Mouse (Mus musculus): ENCODE data around the gene Polr2l. TPM values are rescaled to one million over a fixed set of nuclear protein-coding genes. Genes with fewer than 3 reads are reported as not detected.

Gene Polr2l
- 68.3 and 73.2 TPM in 2 replicates for polyA plus RNA-seq (2015; fragmentation: Nextera tagmentation; extraction: Ambion mirVana)

DNA sequence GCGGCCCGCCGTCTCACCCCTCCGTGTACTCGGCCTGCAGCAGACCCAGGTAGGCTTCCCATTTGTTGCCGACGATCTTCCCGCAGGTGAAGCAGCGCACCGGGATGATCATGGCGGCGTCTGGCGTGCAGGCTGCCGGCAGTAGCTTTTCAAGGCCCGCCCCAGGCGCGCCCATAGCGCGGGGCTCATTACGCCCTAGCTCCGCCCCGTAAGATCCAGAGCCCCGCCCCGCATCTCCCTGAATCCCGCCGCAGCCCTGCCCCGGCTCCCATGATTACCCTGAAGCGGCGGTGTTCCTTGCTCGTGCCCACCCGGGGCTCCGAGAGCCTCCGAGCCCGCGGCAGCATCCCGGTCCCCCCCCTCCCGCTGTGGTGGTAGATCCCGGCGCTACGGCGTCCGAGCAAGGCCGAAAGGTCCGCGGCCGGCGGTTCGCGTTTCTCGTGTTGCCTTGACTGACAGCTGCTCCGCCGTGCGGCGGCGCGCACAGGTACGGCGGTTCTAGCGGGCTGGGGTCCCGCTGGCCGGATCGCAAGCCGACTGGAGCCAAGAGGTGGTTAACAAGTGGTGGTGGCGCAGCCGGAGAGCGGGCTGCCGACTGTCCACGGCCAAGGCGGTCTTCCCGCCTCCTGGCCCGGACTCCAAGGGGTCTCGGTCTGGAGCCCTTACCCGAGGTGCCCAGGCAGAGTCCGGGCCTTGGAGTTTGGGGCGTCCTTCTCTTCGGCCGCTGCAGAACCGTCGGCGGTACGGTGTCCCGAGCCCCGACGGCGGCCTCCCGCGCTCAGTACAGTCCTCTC lies at the start of gene Polr2l, which contains the start of gene Tspan4:
Gene Polr2l, minus strand, starts transcription at position 122 of the 794 bp plus-strand sequence.
Gene Tspan4, plus strand, starts transcription at position 230 of the 794 bp plus-strand sequence.
- Histone ChIP-seq H3K9ac (replicated peaks) (peak within 1 kb of the TSS; percentile 80), H3K27ac (replicated peaks) (peak within 1 kb of the TSS; percentile 82), H3K9me3 (no peaks in the 10 kb centered on the region), H3K36me3 (peaks cover 24% of the 10 kb centered on the region), H3K27me3 (peaks cover 15% of the 10 kb centered on the region), H3K4me2 (replicated peaks) (peak within 1 kb of the TSS; percentile 87), H3K4me3 (peak within 1 kb of the TSS; percentile 79), H3K4me1 (peaks cover 31% of the 10 kb centered on the region)
- ATAC-seq (replicated peaks) = peak; percentile 84
- under 1% methylated on average over 86 of the region's 87 CpGs for WGBS

DNA sequence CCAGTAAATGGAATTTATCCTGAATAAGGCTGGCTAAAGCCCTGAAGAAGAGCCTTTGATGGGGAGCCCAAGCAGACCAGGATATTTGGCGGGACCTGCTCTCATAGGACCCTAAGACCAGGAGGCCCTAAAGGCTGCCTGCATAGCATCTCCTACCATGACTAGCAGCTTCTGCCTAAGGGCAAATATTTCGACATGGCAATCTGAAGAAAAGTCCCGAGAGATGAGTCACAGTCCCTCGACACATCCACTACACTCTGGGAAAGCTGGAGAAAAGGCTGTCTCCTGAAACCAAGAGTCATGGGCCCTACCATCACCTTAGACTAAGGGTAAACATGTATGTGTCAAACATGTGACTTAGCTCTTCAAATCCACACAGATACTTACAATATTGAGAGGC lies 49.3 kb upstream of the Polr2l start:
- Histone ChIP-seq H3K9ac (replicated peaks) (no peak overlapping the region), H3K27me3 (no peaks in the 10 kb centered on the region), H3K9me3 (no peaks in the 10 kb centered on the region), H3K4me1 (0 out of 2 replicates have a peak, but pooled peaks cover 3% of the 10 kb centered on the region), H3K4me2 (replicated peaks) (no peak overlapping the region), H3K27ac (replicated peaks) (no peak overlapping the region), H3K4me3 (no peak overlapping the region), H3K36me3 (peaks cover 12% of the 10 kb centered on the region)
- 90% methylated on average over 4 of the region's 4 CpGs for WGBS
- ATAC-seq (replicated peaks) = no peak

DNA sequence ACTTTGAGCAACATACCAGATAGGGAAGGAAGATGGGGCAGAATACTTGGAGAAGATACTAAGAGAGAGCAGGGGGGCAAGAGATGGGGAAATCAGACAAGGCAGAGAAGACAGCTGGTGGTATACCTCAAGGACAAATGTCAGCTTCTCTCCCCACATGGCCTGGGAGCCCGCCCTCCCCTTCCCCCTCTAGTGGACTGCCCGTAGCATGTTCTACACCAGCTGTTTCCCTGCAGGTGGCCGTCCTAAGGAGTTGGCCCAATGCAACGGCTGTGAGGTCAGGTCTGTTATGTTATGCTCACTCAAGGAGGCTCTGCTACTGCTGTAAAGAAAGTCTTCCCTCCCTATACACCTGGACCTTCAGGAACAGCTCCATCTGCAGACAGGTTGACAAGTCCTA lies 48.1 kb upstream of the Polr2l start:
- no peaks in the 10 kb centered on the region for H3K27me3 ChIP-seq
- ATAC-seq (replicated peaks) = no peak
- H3K9ac ChIP-seq (replicated peaks) = no peak overlapping the region
- no peak overlapping the region for H3K27ac ChIP-seq (replicated peaks)
- H3K4me2 ChIP-seq (replicated peaks) = no peak overlapping the region
- peaks cover 11% of the 10 kb centered on the region for H3K36me3 ChIP-seq
- WGBS = 67% methylated on average over 4 of the region's 4 CpGs
- H3K9me3 ChIP-seq = no peaks in the 10 kb centered on the region
- 0 out of 2 replicates have a peak, but pooled peaks cover 3% of the 10 kb centered on the region for H3K4me1 ChIP-seq
- no peak overlapping the region for H3K4me3 ChIP-seq

DNA sequence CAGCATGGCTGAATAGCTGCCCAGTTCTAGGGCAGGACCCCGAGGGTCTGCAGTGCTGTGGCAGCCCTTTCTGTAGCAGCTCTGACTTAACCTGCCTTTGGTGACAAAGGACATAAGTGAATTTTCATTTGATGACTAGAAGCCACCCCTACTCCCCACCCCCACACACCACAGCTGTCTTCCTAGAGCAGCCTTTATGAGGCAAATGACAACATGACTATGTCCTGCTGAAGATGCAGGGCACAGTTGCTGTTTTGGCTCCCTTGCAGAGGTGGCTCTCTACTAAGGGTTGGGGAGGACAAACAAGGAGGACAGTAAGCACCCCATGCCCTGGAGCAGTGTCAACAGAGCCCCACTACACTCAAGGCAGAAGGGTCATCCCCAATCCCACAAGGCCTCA lies 44.9 kb upstream of the Polr2l start:
- Histone ChIP-seq H3K4me2 (replicated peaks) (no peak overlapping the region), H3K27ac (replicated peaks) (no peak overlapping the region), H3K4me1 (no peaks in the 10 kb centered on the region), H3K27me3 (no peaks in the 10 kb centered on the region), H3K9me3 (no peaks in the 10 kb centered on the region), H3K36me3 (0 out of 2 replicates have a peak, but pooled peaks cover 7% of the 10 kb centered on the region), H3K4me3 (no peak overlapping the region), H3K9ac (replicated peaks) (no peak overlapping the region)
- 71% methylated on average over 1 of the region's 1 CpGs for WGBS
- no peak for ATAC-seq (replicated peaks)

DNA sequence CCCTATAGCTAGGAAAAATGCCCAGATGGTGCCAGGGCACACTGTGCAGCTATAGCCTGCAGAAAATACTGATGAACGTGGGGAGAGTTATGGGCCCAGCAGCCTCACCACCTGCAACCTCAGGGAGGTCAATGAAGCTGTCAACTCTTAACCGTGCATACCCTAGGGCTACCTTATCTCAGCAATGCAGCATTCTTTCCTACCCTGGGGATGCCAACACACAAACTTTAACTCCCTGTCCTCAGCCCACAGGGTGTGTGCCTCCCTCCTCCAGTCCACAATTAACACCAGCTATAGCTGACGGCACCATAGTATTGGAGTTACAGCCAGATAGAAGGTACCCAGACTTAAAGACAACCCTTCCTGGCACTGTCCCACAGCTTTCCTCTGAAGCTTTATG lies 44.0 kb upstream of the Polr2l start:
- Histone ChIP-seq H3K36me3 (0 out of 2 replicates have a peak, but pooled peaks cover 8% of the 10 kb centered on the region), H3K27me3 (no peaks in the 10 kb centered on the region), H3K9ac (replicated peaks) (no peak overlapping the region), H3K4me1 (no peaks in the 10 kb centered on the region), H3K27ac (replicated peaks) (no peak overlapping the region), H3K4me3 (no peak overlapping the region), H3K9me3 (no peaks in the 10 kb centered on the region), H3K4me2 (replicated peaks) (no peak overlapping the region)
- 78% methylated on average over 3 of the region's 3 CpGs for WGBS
- no peak for ATAC-seq (replicated peaks)

DNA sequence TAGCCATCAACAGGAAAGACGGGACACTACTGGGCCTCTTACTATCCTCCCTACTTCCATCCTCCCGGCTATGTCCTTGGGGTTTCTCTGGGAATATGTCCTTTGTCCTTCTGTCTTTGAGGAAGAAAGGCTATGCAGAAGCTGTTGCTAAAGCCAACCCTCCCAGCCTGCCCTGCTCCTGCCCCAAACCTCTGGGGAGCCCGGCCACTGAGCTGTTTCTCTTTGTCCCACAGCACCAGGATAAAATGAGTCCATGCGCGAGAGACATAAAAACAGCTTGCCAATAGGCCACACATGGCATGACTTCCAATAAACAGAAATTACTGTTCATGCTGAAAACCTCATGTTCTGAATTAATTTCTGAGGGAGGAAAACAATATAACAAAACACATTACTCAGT lies 43.4 kb upstream of the Polr2l start:
- H3K4me1 ChIP-seq = no peaks in the 10 kb centered on the region
- no peak overlapping the region for H3K27ac ChIP-seq (replicated peaks)
- H3K27me3 ChIP-seq = no peaks in the 10 kb centered on the region
- no peak overlapping the region for H3K9ac ChIP-seq (replicated peaks)
- no peaks in the 10 kb centered on the region for H3K9me3 ChIP-seq
- no peak overlapping the region for H3K4me2 ChIP-seq (replicated peaks)
- 81% methylated on average over 5 of the region's 5 CpGs for WGBS
- peaks cover 8% of the 10 kb centered on the region; the same call in 1 of the 2 replicates for H3K36me3 ChIP-seq
- no peak overlapping the region for H3K4me3 ChIP-seq
- ATAC-seq (replicated peaks) = no peak

DNA sequence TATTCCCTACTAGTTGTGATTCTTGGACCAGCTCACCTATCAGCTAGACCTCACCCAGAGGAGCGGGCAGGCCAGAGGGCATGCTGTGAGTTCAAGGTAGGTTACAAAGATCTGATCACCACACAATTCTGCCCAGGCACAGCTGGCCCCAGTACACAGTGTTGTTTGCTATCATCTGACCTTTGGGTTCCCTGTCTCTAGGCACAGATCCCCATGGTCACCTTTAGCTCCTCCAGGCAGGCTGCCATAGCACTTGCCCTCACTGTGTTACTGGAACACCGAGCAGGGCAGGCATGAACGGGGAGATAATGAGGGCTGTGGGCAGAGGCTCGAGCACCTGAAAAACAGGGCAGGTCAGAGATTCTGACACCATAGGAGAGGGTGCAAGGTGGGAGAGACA lies 42.7 kb upstream of the Polr2l start:
- no peak for ATAC-seq (replicated peaks)
- WGBS = 88% methylated on average over 4 of the region's 4 CpGs
- Histone ChIP-seq H3K27me3 (no peaks in the 10 kb centered on the region), H3K4me3 (no peak overlapping the region), H3K36me3 (peaks cover 10% of the 10 kb centered on the region; the same call in 1 of the 2 replicates), H3K4me1 (no peaks in the 10 kb centered on the region), H3K9me3 (no peaks in the 10 kb centered on the region), H3K27ac (replicated peaks) (no peak overlapping the region), H3K4me2 (replicated peaks) (no peak overlapping the region), H3K9ac (replicated peaks) (no peak overlapping the region)

DNA sequence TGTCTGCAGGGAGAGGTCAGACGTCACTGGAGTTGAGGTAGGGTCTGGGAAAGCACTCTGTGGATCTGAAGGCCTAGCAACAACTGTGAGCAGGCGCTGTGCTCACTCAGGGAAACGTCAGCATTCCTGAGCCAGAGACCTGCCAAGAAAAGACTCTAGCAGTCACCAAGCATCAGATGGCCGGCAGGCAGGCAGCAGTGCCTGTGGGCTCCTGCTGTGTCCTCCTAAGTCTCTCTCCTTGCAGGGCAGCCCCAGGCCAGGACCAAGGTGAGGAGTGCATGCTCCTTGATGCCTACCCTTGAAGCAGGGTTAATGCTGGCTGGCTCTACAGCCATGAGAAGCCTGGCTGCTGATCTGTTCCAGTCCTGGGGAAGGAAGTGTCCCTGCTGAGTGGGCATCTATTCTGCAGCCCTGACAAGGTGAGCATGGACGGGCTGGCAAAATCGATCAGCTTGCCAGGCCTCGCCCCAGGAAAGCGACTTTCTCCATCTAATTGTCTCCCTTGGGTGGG lies 35.8 kb upstream of the Polr2l start:
- no peak overlapping the region for H3K4me2 ChIP-seq (replicated peaks)
- H3K9me3 ChIP-seq = no peaks in the 10 kb centered on the region
- H3K27ac ChIP-seq (replicated peaks) = no peak overlapping the region
- ATAC-seq (replicated peaks) = no peak
- 71% methylated on average over 8 of the region's 8 CpGs for WGBS
- no peak overlapping the region for H3K9ac ChIP-seq (replicated peaks)
- no peaks in the 10 kb centered on the region for H3K27me3 ChIP-seq
- no peak overlapping the region for H3K4me3 ChIP-seq
- no peaks in the 10 kb centered on the region for H3K4me1 ChIP-seq
- peaks cover 11% of the 10 kb centered on the region; the same call in 1 of the 2 replicates for H3K36me3 ChIP-seq

DNA sequence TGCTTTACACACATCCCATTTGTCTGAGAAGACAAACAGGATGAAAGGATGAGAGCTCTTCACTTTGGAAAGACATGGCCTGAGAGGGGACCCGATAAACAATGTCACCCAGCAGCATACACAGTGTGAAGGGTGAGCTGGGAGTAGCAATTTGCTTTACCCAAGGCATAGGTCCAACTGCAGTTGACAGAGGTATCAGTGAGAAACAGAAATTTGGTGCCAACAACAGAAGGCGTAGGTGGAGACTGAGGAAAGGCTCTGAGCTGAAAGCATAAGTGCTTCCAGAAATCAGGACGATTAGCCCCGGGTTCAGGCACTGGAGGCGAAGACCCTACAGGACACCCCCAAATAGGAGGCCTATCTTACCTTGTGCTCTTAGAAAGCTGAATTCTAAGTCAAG lies 35.3 kb upstream of the Polr2l start:
- 90% methylated on average over 5 of the region's 5 CpGs for WGBS
- Histone ChIP-seq H3K27ac (replicated peaks) (no peak overlapping the region), H3K4me2 (replicated peaks) (no peak overlapping the region), H3K9ac (replicated peaks) (no peak overlapping the region), H3K4me3 (no peak overlapping the region), H3K27me3 (no peaks in the 10 kb centered on the region), H3K4me1 (no peaks in the 10 kb centered on the region), H3K36me3 (peaks cover 11% of the 10 kb centered on the region; the same call in 1 of the 2 replicates), H3K9me3 (no peaks in the 10 kb centered on the region)
- no peak for ATAC-seq (replicated peaks)

DNA sequence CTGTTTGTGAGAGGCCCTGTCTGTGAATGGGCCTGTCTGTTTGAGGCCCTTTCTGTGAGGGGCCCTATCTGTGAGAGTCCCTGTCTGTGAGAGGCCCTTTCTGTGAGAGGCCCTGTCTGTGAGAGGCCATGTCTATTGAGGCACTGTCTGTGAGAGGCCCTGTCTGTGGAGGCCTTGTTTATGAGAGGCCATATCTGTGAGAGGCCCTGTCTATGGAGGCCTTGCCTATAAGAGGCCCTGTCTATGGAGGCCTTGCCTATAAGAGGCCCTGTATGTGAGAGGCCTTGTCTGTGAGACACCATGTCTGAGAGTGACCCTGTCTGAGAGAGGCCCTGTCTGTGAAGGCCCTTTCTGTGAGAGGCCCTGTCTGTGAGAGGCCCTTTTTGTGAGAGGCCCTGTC lies 33.2 kb upstream of the Polr2l start:
- no peaks in the 10 kb centered on the region for H3K9me3 ChIP-seq
- no peaks in the 10 kb centered on the region for H3K27me3 ChIP-seq
- ATAC-seq (replicated peaks) = no peak
- H3K27ac ChIP-seq (replicated peaks) = no peak overlapping the region
- H3K4me3 ChIP-seq = no peak overlapping the region
- peaks cover 6% of the 10 kb centered on the region; the same call in 1 of the 2 replicates for H3K36me3 ChIP-seq
- H3K4me1 ChIP-seq = no peaks in the 10 kb centered on the region
- no peak overlapping the region for H3K9ac ChIP-seq (replicated peaks)
- no peak overlapping the region for H3K4me2 ChIP-seq (replicated peaks)

DNA sequence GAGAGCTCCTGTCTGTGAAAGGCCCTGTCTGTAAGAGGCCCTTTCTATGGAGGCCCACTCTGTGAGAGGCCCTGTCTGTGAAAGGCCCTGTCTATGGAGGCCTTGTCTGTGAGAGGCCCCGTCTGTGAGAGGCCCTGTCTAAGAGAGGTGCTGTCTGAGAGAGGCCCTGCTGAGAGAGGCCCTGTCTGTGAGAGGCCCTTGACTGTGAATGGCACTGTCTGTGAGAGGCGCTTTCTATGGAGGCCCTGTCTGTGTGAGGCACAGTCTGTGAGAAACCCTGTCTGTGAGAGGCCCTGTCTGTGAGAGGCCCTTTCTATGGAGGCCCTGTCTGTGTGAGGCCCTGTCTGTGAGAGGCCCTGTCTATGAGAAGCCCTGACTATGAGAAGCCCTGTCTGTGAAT lies 31.3 kb upstream of the Polr2l start:
- Histone ChIP-seq H3K9ac (replicated peaks) (no peak overlapping the region), H3K9me3 (no peaks in the 10 kb centered on the region), H3K4me2 (replicated peaks) (no peak overlapping the region), H3K4me3 (no peak overlapping the region), H3K27ac (replicated peaks) (no peak overlapping the region), H3K27me3 (no peaks in the 10 kb centered on the region), H3K4me1 (no peaks in the 10 kb centered on the region), H3K36me3 (peaks cover 8% of the 10 kb centered on the region; the same call in 1 of the 2 replicates)
- WGBS = 66% methylated on average over 2 of the region's 2 CpGs
- ATAC-seq (replicated peaks) = no peak

DNA sequence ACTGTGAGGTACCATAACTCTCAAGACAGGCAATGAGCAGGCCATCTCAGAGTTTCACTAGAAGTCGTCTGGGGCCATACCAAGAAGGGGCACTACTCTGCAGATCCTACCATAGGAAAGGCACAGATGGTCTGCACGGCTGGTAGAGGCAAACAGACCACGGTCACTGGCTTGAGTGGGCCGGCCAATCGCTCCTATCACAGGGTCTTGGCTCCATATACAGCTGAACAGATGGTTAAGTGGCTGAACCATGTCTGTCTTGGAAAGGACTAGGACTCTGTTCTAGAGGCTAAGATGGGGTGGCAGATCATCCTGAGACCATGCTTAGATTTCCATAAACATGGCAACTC lies 27.6 kb upstream of the Polr2l start:
- Histone ChIP-seq H3K27ac (replicated peaks) (no peak overlapping the region), H3K9me3 (no peaks in the 10 kb centered on the region)
- no peak for ATAC-seq (replicated peaks)

More for the DNA sequence above, 27.6 kb upstream of the Polr2l start:
- Histone ChIP-seq H3K9ac (replicated peaks) (no peak overlapping the region), H3K4me2 (replicated peaks) (no peak overlapping the region), H3K4me3 (no peak overlapping the region), H3K4me1 (no peaks in the 10 kb centered on the region), H3K36me3 (peaks cover 5% of the 10 kb centered on the region; the same call in 1 of the 2 replicates), H3K27me3 (no peaks in the 10 kb centered on the region)
- WGBS = 92% methylated on average over 5 of the region's 5 CpGs

Data from forebrain, embryonic 15.5 days (tissue).